Mouse (Mus musculus): ENCODE results near the gene Megf8. TPM values are rescaled to one million over a fixed set of nuclear protein-coding genes. Genes with fewer than 3 reads are reported as not detected.
A peak's percentile ranks its signal among the peaks of the same experiment; 100 is the strongest.

Gene Megf8
- polyA plus RNA-seq, 1 experiment from 2014 or later, result 5.6 TPM

GRCm38 (mm10) chr7:25385259-25385658, 68.3 kb downstream of the Megf8 start:
- Histone ChIP-seq H3K27ac (ENCODE audit: low read length) (peak overlapping the region; percentile 83), H3K4me2 (replicated peaks; ENCODE audit: low read depth, low read length) (no peak overlapping the region; the same call in 1 of the 2 replicates), H3K4me1 (ENCODE audit: insufficient read depth, low read depth, low read length) (peaks cover 47% of the 10 kb centered on the region), H3K36me3 (ENCODE audit: insufficient read depth, low read length) (peaks cover 11% of the 10 kb centered on the region; the same call in 1 of the 2 replicates), H3K9me3 (ENCODE audit: low read length) (no peaks in the 10 kb centered on the region), H3K27me3 (replicated peaks; ENCODE audit: insufficient read depth, low read length) (no peaks in the 10 kb centered on the region), H3K4me3 (ENCODE audit: low read depth, low read length) (no peak overlapping the region), H3K9ac (replicated peaks; ENCODE audit: low read depth) (no peak overlapping the region)
- TF ChIP-seq CTCF (IDR thresholded peaks at IDR 0.05), result no peak
- TF ChIP-seq EP300 (IDR thresholded peaks at IDR 0.05), result no peak
- 91% methylated on average over 12 of the region's 12 CpGs for WGBS
- ATAC-seq, result no peak
- DNase-seq (ENCODE audit: low spot score), result no peak

- Histone ChIP-seq H3K4me3 (ENCODE audit: low read depth, low read length) (no peak overlapping the region), H3K9ac (replicated peaks; ENCODE audit: low read depth) (0 out of 2 replicates have a peak overlapping the region, but pooled peaks have one; percentile 1), H3K4me1 (ENCODE audit: insufficient read depth, low read depth, low read length) (peaks cover 48% of the 10 kb centered on the region), H3K27ac (ENCODE audit: low read length) (peak overlapping the region; percentile 83), H3K4me2 (replicated peaks; ENCODE audit: low read depth, low read length) (peak overlapping the region; percentile 8), H3K36me3 (ENCODE audit: insufficient read depth, low read length) (peaks cover 6% of the 10 kb centered on the region; the same call in 1 of the 2 replicates), H3K27me3 (replicated peaks; ENCODE audit: insufficient read depth, low read length) (no peaks in the 10 kb centered on the region), H3K9me3 (ENCODE audit: low read length) (no peaks in the 10 kb centered on the region)
- ATAC-seq (peak; percentile 77), DNase-seq (ENCODE audit: low spot score) (peak; percentile 96)
- 41% methylated on average over 12 of the region's 12 CpGs for WGBS
- no peak for TF ChIP-seq CTCF (IDR thresholded peaks at IDR 0.05)
- peak; percentile 79 for TF ChIP-seq EP300 (IDR thresholded peaks at IDR 0.05)
Measured at GRCm38 (mm10) chr7:25385850-25386555, 69.0 kb downstream of the Megf8 start.

- TF ChIP-seq CTCF (IDR thresholded peaks at IDR 0.05) (no peak), EP300 (IDR thresholded peaks at IDR 0.05) (no peak)
- 94% methylated on average over 18 of the region's 18 CpGs for WGBS
- Histone ChIP-seq H3K27me3 (replicated peaks; ENCODE audit: insufficient read depth, low read length) (no peaks in the 10 kb centered on the region), H3K4me2 (replicated peaks; ENCODE audit: low read depth, low read length) (no peak overlapping the region), H3K27ac (ENCODE audit: low read length) (peak overlapping the region; percentile 83), H3K4me1 (ENCODE audit: insufficient read depth, low read depth, low read length) (peaks cover 48% of the 10 kb centered on the region), H3K9ac (replicated peaks; ENCODE audit: low read depth) (no peak overlapping the region), H3K36me3 (ENCODE audit: insufficient read depth, low read length) (peaks cover 6% of the 10 kb centered on the region; the same call in 1 of the 2 replicates), H3K9me3 (ENCODE audit: low read length) (no peaks in the 10 kb centered on the region), H3K4me3 (ENCODE audit: low read depth, low read length) (no peak overlapping the region)
- no peak for ATAC-seq
- no peak for DNase-seq (ENCODE audit: low spot score)
Measured at GRCm38 (mm10) chr7:25387811-25388440, 71.0 kb downstream of the Megf8 start.

GRCm38 (mm10) chr7:25388916-25389315, 72.0 kb downstream of the Megf8 start:
- TF ChIP-seq EP300 (IDR thresholded peaks at IDR 0.05) (peak; percentile 85), CTCF (IDR thresholded peaks at IDR 0.05) (no peak)
- Histone ChIP-seq H3K27ac (ENCODE audit: low read length) (peak overlapping the region; percentile 84; the same call in 1 of the 2 replicates), H3K4me1 (ENCODE audit: insufficient read depth, low read depth, low read length) (peaks cover 53% of the 10 kb centered on the region)

GRCm38 (mm10) chr7:25390054-25390770, 73.2 kb downstream of the Megf8 start:
- Histone ChIP-seq H3K27ac (ENCODE audit: low read length) (peak overlapping the region; percentile 84), H3K4me3 (ENCODE audit: low read depth, low read length) (no peak overlapping the region), H3K36me3 (ENCODE audit: insufficient read depth, low read length) (no peaks in the 10 kb centered on the region), H3K4me1 (ENCODE audit: insufficient read depth, low read depth, low read length) (peaks cover 61% of the 10 kb centered on the region), H3K9ac (replicated peaks; ENCODE audit: low read depth) (no peak overlapping the region), H3K9me3 (ENCODE audit: low read length) (no peaks in the 10 kb centered on the region), H3K4me2 (replicated peaks; ENCODE audit: low read depth, low read length) (peak overlapping the region; percentile 8; the same call in 1 of the 2 replicates), H3K27me3 (replicated peaks; ENCODE audit: insufficient read depth, low read length) (no peaks in the 10 kb centered on the region)
- TF ChIP-seq EP300 (IDR thresholded peaks at IDR 0.05) (no peak), CTCF (IDR thresholded peaks at IDR 0.05) (no peak)
- WGBS, result 30% methylated on average over 8 of the region's 8 CpGs
- DNase-seq (ENCODE audit: low spot score) (peak; percentile 88), ATAC-seq (peak; percentile 64)

More at GRCm38 (mm10) chr7:25388916-25389315, 72.0 kb downstream of the Megf8 start:
- no peak overlapping the region for H3K9ac ChIP-seq (replicated peaks; ENCODE audit: low read depth)
- DNase-seq (ENCODE audit: low spot score) (no peak), ATAC-seq (no peak)
- peak overlapping the region; percentile 8; the same call in 1 of the 2 replicates for H3K4me2 ChIP-seq (replicated peaks; ENCODE audit: low read depth, low read length)
- H3K9me3 ChIP-seq (ENCODE audit: low read length), result no peaks in the 10 kb centered on the region
- H3K27me3 ChIP-seq (replicated peaks; ENCODE audit: insufficient read depth, low read length), result no peaks in the 10 kb centered on the region
- no peak overlapping the region for H3K4me3 ChIP-seq (ENCODE audit: low read depth, low read length)
- peaks cover 6% of the 10 kb centered on the region; the same call in 1 of the 2 replicates for H3K36me3 ChIP-seq (ENCODE audit: insufficient read depth, low read length)
- WGBS, result 63% methylated on average over 7 of the region's 7 CpGs

- DNase-seq (ENCODE audit: low spot score) (no peak), ATAC-seq (no peak)
- H3K9me3 ChIP-seq (ENCODE audit: low read length), result no peaks in the 10 kb centered on the region
- no peak overlapping the region for H3K4me3 ChIP-seq (ENCODE audit: low read depth, low read length)
- WGBS, result 54% methylated on average over 2 of the region's 2 CpGs
- H3K27ac ChIP-seq (ENCODE audit: low read length), result peak overlapping the region; percentile 84
- TF ChIP-seq CTCF (IDR thresholded peaks at IDR 0.05) (no peak), EP300 (IDR thresholded peaks at IDR 0.05) (no peak)
- no peaks in the 10 kb centered on the region for H3K27me3 ChIP-seq (replicated peaks; ENCODE audit: insufficient read depth, low read length)
- H3K4me1 ChIP-seq (ENCODE audit: insufficient read depth, low read depth, low read length), result peaks cover 53% of the 10 kb centered on the region
- H3K9ac ChIP-seq (replicated peaks; ENCODE audit: low read depth), result no peak overlapping the region; the same call in 1 of the 2 replicates
- H3K4me2 ChIP-seq (replicated peaks; ENCODE audit: low read depth, low read length), result no peak overlapping the region
- H3K36me3 ChIP-seq (ENCODE audit: insufficient read depth, low read length), result no peaks in the 10 kb centered on the region
Measured at GRCm38 (mm10) chr7:25390986-25391385, 74.0 kb downstream of the Megf8 start.

All from lung, postnatal 0 days (tissue).